Mouse (Mus musculus) R1 (cell line): ENCODE measurements at regions not wholly inside any gene's neighbourhood (a gene's known extent, or its start where the extent isn't known, plus 50 kb on each side); places are given as distances from the start of the nearest gene placed in this dataset.
"Not testable (repeated sequence)": the region's sequence is repeated elsewhere in the genome, so short reads cannot be mapped to it uniquely, and the experiment has no call there.

Experiments
- DNase-seq: peaks from one replicate; pipeline ENCODE4 v3.0.0-alpha.2; 2018; ENCODE audit warnings: low read depth, low spot score

DNA sequence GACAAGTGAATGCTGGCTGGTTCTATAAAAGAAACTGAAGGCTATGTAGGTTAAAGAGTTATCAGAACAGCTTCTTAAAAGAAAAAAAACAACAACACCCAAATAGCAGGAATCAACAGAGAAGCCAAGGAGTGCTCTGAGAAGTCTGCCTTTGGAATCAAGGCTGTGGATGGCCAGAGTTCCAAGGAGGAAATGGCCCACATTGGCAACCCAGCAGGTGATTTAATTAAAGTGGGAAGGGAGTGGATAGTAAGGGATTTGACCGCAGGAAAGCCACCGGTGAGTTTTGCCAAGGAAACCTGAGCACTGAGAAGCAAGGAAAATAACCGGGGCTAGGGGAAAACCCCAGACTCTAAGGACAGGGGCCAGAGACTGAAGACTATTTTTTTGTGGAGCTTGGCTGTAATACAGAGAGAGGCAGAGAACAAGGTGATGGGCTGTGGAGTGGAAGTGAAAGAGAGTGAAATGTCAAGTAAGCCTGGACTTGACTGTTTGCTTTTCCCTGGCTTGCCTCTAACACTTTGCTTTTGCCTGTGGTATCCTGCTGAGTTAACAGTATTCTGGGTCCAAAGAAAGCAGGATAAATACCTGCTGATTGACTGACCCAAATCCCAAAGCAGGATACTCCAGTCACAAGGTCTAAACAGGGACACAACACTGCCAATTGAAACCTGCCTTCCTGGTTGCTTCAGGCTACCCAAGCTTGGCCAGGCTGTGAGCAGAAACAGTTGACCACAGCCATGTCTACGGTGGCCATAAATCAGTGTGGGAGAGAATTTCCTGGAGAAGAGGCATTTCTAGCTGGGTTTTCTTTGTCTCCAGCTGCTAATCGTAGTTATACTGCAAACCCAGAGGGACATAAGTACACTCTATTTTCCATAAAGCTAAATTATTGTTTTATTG is 125.9 kb downstream of the Arrdc3 start:
- DNase-seq, result peak; percentile 62

DNA sequence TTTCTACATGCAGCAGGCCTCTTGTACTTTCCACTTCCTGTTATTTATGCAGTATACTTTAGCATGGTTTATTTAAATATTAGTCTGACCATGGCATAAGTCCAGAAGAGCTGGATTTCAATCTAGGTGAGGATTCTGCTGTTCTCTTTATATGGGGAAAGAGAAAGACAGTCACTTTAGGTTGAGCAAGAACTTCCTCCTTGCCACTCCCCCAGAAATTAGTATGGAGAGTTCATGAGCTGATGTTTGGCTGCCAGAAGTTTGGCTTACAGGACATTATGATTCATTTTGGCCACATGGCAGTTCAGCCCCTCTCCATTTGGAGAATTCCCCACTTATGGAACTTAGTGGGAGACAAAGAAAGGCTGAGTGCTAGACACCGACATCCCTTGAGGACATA is 130.8 kb downstream of the Arrdc3 start:
- no peak for DNase-seq

DNA sequence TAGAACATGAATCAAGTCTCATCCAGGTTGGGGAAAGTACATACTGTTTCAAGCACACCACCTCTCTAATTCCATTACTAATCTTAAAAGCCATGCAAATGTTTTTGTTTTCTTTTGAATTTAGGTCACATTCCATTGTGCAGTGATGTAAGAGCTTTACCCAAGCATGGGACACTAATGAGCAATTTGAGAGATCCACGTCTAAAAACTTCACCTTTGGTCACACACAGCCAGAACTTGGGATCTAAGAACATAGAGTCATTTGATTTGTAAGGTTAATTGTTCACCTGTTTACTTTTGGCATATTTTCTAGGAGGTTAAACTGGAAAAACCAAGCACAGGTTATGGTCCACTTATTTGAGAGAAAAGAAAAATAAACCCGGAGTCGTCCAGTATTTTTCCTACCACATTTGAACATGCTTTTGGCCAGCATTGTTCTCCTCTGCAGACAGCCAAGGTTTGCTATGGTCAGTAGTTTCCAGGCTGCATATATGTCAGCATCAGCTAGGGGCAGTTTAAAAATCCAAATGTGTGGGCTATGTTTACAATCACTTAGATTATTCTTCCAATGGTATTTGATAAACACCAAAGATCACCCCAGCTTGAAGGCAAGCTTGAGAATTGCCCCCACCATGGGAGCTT is 137.0 kb downstream of the Arrdc3 start:
- DNase-seq, result no peak

DNA sequence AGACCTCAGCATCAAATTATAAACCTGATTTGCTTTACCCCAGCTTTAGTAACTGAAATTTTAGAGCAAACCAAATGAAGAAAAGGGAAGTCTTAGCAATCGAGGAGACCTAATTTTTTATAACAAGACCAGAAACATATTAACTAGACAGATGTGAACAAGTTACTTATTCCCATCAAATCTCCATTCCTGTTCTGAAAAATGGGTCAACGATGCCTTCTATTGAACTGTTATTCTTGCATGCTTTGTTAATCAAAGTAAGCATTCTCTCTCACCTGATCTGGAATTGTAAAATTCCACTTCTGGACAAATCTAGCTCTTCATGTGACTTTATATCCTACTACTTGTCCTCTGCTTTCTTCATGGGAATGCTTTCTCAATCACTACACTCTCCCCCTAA is 137.6 kb downstream of the Arrdc3 start:
- DNase-seq, result no peak

DNA sequence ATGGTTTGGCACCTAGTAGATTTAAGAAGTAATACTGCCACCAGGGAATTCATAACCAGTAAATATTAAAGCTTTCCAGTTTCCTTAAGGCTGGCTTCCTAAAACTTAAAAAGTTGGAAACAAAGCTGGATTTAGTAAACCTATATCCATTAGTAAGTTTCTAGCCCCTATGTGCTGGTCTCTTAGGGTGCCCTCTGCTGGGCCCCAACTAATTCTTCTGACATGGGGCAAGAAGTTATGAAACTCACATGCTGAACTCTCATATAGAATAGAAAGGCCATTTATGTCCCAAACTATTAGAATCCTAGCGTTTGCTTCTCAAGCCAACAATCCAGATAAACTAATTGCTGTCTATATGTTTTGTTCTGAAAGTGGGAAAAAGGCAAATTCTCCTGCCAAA is 139.2 kb downstream of the Arrdc3 start:
- no peak for DNase-seq

DNA sequence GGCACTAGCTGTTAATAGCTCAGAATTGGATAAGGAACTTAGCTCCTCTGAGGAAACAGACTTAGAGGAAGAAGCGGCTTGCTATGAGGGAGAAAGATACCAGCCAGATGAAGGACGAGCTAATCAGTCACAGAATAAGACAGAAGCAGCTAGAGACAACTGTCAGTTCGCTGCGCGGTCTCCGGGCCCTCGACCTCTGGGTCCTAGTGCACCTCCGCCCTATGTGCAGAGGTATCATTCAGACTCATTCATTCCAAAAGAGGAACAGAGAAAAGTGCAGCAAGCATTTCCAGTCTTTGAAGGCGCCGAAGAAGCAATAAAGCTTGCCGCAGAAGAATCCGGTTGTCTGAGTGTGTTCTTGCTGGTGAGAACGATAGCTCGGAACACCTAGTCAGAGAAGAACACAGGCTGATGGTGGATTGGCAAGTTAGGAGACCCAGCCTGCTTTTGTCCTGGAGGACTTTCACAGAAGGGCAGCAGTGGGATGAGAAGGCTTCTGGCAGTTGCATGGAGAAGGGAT is 142.1 kb downstream of the Arrdc3 start:
- not testable (repeated sequence) for DNase-seq

DNA sequence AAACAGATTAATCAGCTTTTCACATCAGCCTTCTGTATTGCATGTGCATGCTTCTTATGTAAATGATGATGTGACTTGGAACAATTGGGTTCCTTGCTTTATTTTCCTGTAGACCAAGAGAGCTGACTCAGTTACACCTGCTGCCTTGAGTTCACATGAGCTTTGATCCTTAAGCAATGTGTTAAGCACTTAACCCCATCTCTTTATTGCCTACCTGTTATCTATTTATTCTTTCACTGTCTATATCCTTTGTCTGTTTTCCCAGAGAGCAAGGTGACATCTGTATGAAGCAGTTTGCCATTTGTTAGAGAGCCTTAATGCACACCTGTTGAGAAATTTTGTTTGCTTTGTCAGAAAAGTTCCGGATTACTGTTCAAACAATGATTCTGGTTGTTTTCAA is 154.1 kb downstream of the Arrdc3 start:
- DNase-seq, result no peak

DNA sequence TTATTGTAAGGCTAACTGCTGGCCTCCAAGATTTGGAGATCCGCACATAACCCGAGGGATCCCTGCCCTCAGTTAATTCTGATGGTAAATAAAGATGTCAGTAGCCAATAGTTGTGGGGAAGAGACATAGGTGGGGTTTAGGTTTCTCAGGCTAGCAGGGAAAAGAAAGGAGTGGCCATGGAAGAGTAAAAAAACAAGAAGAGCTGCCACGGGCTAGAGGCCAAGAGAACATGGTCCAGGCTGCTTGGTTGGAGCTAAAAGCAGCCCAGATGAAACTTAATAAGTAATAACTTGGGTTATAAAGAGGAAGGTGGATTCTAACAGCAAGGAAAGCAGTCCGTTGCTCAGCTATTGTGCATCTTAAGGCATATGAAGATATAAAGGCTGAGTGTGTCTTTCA is 155.6 kb downstream of the Arrdc3 start:
- no peak for DNase-seq

DNA sequence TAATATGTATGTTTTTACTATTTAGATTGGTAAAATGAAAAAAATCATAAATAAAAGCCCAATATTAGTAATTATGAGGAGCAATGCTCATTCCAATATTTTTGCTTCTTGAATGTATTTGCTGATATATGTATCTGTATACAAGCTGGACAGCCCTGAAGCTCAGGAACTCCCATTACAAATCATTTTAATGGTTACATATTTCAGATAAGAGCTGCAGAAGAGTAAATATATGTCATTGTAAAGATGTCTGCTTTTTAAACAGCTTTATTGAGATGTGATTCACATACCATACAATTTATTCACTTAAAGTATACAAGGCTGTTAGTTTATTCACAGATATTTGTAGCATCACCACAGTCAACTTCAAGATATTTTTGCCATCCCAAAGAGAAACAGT is 157.3 kb downstream of the Arrdc3 start:
- DNase-seq, result no peak

DNA sequence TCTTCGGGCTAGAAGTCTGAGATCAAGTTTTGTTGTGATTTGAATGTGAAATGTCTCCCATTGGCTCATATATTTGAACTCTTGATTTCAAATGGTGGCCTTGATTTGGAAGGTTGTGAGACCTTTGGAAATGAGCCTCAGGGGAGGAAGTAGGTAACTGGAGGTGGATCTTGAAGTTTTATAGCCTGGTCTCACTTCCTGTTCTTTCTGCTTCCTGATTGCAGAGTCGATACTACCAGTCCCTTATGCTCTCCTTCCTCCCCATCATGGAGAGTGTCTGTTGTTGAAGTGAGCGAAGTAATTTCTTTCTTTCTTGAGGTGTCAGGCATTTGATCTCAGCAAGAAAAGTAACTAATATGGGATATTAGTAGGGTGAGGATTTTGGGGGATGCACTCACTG is 158.5 kb downstream of the Arrdc3 start:
- no peak for DNase-seq
